Mouse (Mus musculus): ENCODE results near the gene 5330417H12Rik. TPM values are rescaled to one million over a fixed set of nuclear protein-coding genes. Genes with fewer than 3 reads are reported as not detected.

The 5330417H12Rik gene
- total RNA-seq, 2 experiments from 2014 or later: not detected

Other genes starting within 250 kb of the 5330417H12Rik start
- gene Olfml1, start 57.7 kb downstream of the 5330417H12Rik start, total RNA-seq (2021): 1 to 10 TPM; 7.9 to 9.4 TPM
- 1 to 10 TPM; 3.5 to 4.5 TPM for gene Ppfibp2, start 30.0 kb downstream of the 5330417H12Rik start, total RNA-seq (2021)
- under 1 TPM in 1 of 2 experiments, not detected in 1; 0.30 TPM for gene Cyb5r2, start 132.9 kb upstream of the 5330417H12Rik start, total RNA-seq (2021)
- not detected for gene Ovch2, start 176.0 kb upstream of the 5330417H12Rik start, total RNA-seq (2021)
- gene Olfr467, start 187.1 kb upstream of the 5330417H12Rik start, total RNA-seq (2021): not detected
- not detected for gene Olfr469, start 200.4 kb upstream of the 5330417H12Rik start, total RNA-seq (2021)
- gene Olfr470, start 222.3 kb upstream of the 5330417H12Rik start, total RNA-seq (2021): not detected